Mouse (Mus musculus): ENCODE data around the gene Olfr1402. TPM values are rescaled to one million over a fixed set of nuclear protein-coding genes. Genes with fewer than 3 reads are reported as not detected.

Olfr1402 gene
- polyA plus RNA-seq (2015; fragmentation: Nextera tagmentation; extraction: Ambion mirVana), result not detected in 2 replicates

DNA sequence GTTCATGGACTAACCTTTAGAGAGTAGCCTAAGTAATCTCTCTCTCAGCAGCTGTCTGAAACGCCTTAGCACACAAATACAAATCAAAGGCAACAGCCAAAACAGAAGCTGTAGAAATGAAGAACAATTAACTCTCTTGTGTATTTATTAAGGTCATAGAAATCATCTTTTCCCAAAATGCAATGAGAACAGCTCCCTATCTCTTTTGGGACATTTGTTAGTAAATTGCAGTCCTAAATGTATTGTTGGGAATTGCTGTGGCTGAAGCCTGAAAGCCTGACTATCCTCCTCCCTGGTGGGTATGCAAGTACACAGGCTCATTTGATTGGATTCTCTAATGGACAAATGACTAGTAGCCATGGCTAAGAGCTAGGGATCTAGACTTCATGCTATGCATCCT, at the start of gene Olfr1402:
Gene Olfr1402 (minus strand): TSS at position 101 of the 400 bp plus-strand sequence.
- 68% methylated on average over 1 of the region's 1 CpGs for WGBS
- ATAC-seq (ENCODE audit: insufficient read depth, low FRiP score), result no peak
- H3K9me3 ChIP-seq (replicated peaks; ENCODE audit: control insufficient read depth, low read length), result no peaks in the 10 kb centered on the region
- H3K9ac ChIP-seq (ENCODE audit: low read length), result no peak within 1 kb of the TSS
- no peaks in the 10 kb centered on the region for H3K4me1 ChIP-seq (ENCODE audit: control insufficient read depth, insufficient read depth, low read length)
- no peak within 1 kb of the TSS for H3K4me3 ChIP-seq (replicated peaks; ENCODE audit: low read length)
- no peak within 1 kb of the TSS for H3K27ac ChIP-seq (ENCODE audit: low read length)
- H3K36me3 ChIP-seq (ENCODE audit: control insufficient read depth, insufficient read depth, low read length), result no peaks in the 10 kb centered on the region
- H3K4me2 ChIP-seq (ENCODE audit: low read depth, low read length), result no peak within 1 kb of the TSS
- no peaks in the 10 kb centered on the region for H3K27me3 ChIP-seq (ENCODE audit: control insufficient read depth, insufficient read depth, low read length)

DNA sequence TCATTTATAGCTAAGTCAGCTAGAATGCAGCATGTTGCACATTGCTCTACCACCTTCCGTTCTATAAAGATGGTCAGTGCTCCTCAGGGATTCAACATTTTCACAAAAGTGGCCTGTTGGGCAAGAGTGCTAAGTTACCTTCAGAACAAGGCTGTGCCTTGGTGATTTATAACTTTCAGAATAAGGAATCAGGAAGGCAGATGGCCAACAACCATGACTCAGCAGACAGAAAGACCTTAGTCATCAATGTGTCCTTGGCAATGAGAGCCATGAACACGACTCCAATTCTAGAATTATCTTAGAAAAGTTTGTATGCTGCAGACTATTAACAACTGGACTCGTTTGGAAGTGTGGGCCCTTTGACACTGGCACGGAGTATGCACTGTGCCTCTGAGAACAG, 33.5 kb upstream of the Olfr1402 start:
- 85% methylated on average over 4 of the region's 4 CpGs for WGBS
- Histone ChIP-seq H3K4me1 (ENCODE audit: control insufficient read depth, insufficient read depth, low read length) (no peaks in the 10 kb centered on the region), H3K36me3 (ENCODE audit: control insufficient read depth, insufficient read depth, low read length) (no peaks in the 10 kb centered on the region), H3K9me3 (replicated peaks; ENCODE audit: control insufficient read depth, low read length) (no peaks in the 10 kb centered on the region), H3K9ac (ENCODE audit: low read length) (no peak overlapping the region), H3K27me3 (ENCODE audit: control insufficient read depth, insufficient read depth, low read length) (no peaks in the 10 kb centered on the region), H3K4me2 (ENCODE audit: low read depth, low read length) (no peak overlapping the region), H3K4me3 (replicated peaks; ENCODE audit: low read length) (no peak overlapping the region), H3K27ac (ENCODE audit: low read length) (no peak overlapping the region)
- ATAC-seq (ENCODE audit: insufficient read depth, low FRiP score), result no peak

DNA sequence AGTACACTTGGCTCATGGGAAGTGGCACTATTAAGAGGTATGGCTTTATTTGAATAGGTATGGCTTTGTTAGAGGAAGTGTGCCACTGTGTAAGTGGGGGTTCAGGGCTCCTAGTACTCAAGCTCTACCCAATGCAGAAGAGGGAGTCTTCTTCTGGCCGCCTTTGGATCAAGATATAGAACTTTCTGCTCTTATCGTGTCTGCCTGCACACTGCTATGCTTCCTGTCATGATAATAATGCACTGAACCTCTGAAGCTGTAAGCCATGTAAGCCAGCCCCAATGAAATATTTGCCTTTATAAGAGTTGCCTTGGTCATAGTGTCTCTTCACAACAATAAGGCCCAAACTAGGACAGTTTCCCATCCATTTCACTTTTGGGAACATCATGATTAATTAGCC, 16.8 kb upstream of the Olfr1402 start:
- Histone ChIP-seq H3K9ac (ENCODE audit: low read length) (no peak overlapping the region), H3K4me2 (ENCODE audit: low read depth, low read length) (no peak overlapping the region), H3K27me3 (ENCODE audit: control insufficient read depth, insufficient read depth, low read length) (no peaks in the 10 kb centered on the region), H3K4me3 (replicated peaks; ENCODE audit: low read length) (no peak overlapping the region), H3K36me3 (ENCODE audit: control insufficient read depth, insufficient read depth, low read length) (no peaks in the 10 kb centered on the region), H3K4me1 (ENCODE audit: control insufficient read depth, insufficient read depth, low read length) (no peaks in the 10 kb centered on the region), H3K9me3 (replicated peaks; ENCODE audit: control insufficient read depth, low read length) (no peaks in the 10 kb centered on the region), H3K27ac (ENCODE audit: low read length) (no peak overlapping the region)
- WGBS, result 91% methylated on average over 2 of the region's 2 CpGs
- no peak for ATAC-seq (ENCODE audit: insufficient read depth, low FRiP score)

DNA sequence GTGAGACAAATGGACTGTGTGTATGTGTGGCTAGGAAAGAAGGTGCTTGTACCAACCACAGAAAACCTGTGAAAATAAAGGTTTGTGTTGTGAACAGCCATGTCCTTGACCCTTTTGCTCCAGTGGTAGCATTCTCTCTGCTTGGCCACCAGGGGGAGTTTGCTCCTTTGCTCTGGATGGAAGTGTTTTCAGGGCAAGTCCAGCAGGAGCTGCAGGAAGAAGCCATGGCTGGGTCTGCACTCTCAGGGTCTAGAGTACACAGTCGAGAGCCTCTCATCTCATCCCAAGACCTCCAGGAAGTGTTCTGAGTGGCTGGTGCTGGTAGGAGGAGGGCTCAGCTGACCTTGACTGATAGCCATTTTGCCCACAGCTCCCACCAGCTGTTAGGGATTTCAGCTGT, 27.5 kb downstream of the Olfr1402 start:
- Histone ChIP-seq H3K9ac (ENCODE audit: low read length) (no peak overlapping the region), H3K27me3 (ENCODE audit: control insufficient read depth, insufficient read depth, low read length) (no peaks in the 10 kb centered on the region), H3K4me2 (ENCODE audit: low read depth, low read length) (no peak overlapping the region), H3K4me3 (replicated peaks; ENCODE audit: low read length) (no peak overlapping the region), H3K27ac (ENCODE audit: low read length) (no peak overlapping the region), H3K36me3 (ENCODE audit: control insufficient read depth, insufficient read depth, low read length) (no peaks in the 10 kb centered on the region), H3K4me1 (ENCODE audit: control insufficient read depth, insufficient read depth, low read length) (no peaks in the 10 kb centered on the region), H3K9me3 (replicated peaks; ENCODE audit: control insufficient read depth, low read length) (no peaks in the 10 kb centered on the region)
- no peak for ATAC-seq (ENCODE audit: insufficient read depth, low FRiP score)
- 15% methylated on average over 1 of the region's 1 CpGs for WGBS

DNA sequence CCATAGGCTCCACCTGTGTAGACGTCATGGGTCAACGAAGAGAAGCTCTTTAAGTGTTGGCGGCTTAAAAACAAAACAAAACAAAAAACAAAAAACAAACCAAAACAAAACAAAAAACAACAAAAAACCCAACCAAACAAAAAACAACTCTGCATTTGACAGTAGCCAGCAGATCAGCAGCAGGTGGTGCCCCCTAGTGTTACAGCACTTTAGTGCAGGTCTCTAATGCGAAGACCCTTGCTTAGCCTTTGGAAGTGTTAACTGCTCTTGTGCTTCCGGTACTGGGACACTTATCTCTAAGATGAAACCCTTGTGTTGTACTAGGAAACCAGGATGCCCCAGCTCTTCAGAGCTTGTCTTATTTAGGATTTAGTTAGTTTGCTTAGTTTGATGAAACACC, 28.7 kb downstream of the Olfr1402 start:
- Histone ChIP-seq H3K4me1 (ENCODE audit: control insufficient read depth, insufficient read depth, low read length) (no peaks in the 10 kb centered on the region), H3K4me3 (replicated peaks; ENCODE audit: low read length) (no peak overlapping the region), H3K9ac (ENCODE audit: low read length) (no peak overlapping the region), H3K27ac (ENCODE audit: low read length) (no peak overlapping the region), H3K4me2 (ENCODE audit: low read depth, low read length) (no peak overlapping the region), H3K27me3 (ENCODE audit: control insufficient read depth, insufficient read depth, low read length) (no peaks in the 10 kb centered on the region), H3K9me3 (replicated peaks; ENCODE audit: control insufficient read depth, low read length) (no peaks in the 10 kb centered on the region), H3K36me3 (ENCODE audit: control insufficient read depth, insufficient read depth, low read length) (no peaks in the 10 kb centered on the region)
- 74% methylated on average over 5 of the region's 5 CpGs for WGBS
- no peak for ATAC-seq (ENCODE audit: insufficient read depth, low FRiP score)

DNA sequence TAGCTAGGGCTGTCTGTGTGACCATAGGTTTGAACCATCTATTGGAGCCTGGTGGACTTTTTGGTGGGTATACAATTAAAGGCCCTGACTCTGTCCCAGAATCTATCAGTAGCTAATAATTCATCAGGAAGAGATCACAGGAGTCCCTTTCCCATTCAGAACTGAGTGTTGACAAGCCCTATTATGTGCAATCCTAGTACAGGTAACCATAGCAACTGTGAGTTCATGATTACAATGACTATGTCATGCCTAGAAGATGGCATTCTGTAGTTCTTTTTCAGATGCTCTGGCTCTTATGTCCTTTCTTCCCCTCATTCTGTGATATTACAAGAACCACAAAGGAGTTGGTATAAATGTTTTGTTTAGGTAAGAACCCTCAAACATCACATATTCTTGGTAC, 51.4 kb downstream of the Olfr1402 start:
- H3K27me3 ChIP-seq (ENCODE audit: control insufficient read depth, insufficient read depth, low read length), result no peaks in the 10 kb centered on the region
- H3K4me1 ChIP-seq (ENCODE audit: control insufficient read depth, insufficient read depth, low read length), result no peaks in the 10 kb centered on the region
- no peak overlapping the region for H3K4me2 ChIP-seq (ENCODE audit: low read depth, low read length)
- H3K9ac ChIP-seq (ENCODE audit: low read length), result no peak overlapping the region
- no peaks in the 10 kb centered on the region for H3K36me3 ChIP-seq (ENCODE audit: control insufficient read depth, insufficient read depth, low read length)
- ATAC-seq (ENCODE audit: insufficient read depth, low FRiP score), result no peak
- H3K9me3 ChIP-seq (replicated peaks; ENCODE audit: control insufficient read depth, low read length), result no peaks in the 10 kb centered on the region
- no peak overlapping the region for H3K4me3 ChIP-seq (replicated peaks; ENCODE audit: low read length)
- no peak overlapping the region for H3K27ac ChIP-seq (ENCODE audit: low read length)

DNA sequence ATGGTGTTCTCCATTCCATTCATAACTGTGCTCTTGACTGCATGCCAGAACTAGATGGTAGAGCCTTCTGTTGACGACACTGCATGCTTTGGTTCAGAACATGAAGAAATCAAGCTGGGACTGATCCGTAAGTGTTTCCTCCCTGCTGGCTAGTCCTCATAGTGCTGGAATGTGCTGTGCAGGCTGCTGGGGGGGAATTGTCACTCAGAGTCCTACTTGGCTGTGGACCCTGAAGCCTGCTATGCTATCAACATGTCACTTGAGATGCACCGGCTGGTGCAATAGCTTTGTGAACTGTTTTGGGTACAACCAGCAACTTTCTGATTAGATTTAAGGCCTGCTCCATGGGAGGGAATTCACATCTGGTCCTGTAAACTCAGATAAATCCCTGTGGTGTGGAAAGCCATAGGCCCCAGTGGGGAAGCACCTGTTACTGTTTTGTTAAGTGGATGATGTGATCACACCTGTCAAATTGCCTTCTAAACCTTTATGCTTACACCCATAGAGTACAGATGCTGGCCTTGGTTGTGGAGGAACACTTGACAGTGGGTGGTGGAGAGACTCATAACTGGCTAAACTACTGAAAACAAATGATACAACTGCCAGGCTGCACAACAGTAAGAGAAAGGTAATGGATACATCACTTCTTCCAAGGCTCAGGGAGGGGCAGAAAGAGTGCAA, 58.3 kb downstream of the Olfr1402 start:
- peak; percentile 81 for ATAC-seq (ENCODE audit: insufficient read depth, low FRiP score)
- no peak overlapping the region for H3K9ac ChIP-seq (ENCODE audit: low read length)
- H3K27me3 ChIP-seq (ENCODE audit: control insufficient read depth, insufficient read depth, low read length), result no peaks in the 10 kb centered on the region
- no peaks in the 10 kb centered on the region for H3K9me3 ChIP-seq (replicated peaks; ENCODE audit: control insufficient read depth, low read length)
- peaks cover 9% of the 10 kb centered on the region for H3K4me1 ChIP-seq (ENCODE audit: control insufficient read depth, insufficient read depth, low read length)
- H3K27ac ChIP-seq (ENCODE audit: low read length), result no peak overlapping the region
- H3K36me3 ChIP-seq (ENCODE audit: control insufficient read depth, insufficient read depth, low read length), result no peaks in the 10 kb centered on the region
- H3K4me2 ChIP-seq (ENCODE audit: low read depth, low read length), result no peak overlapping the region
- H3K4me3 ChIP-seq (replicated peaks; ENCODE audit: low read length), result no peak overlapping the region
- whole genome bisulfite sequencing, result 44% methylated on average over 3 of the region's 3 CpGs

DNA sequence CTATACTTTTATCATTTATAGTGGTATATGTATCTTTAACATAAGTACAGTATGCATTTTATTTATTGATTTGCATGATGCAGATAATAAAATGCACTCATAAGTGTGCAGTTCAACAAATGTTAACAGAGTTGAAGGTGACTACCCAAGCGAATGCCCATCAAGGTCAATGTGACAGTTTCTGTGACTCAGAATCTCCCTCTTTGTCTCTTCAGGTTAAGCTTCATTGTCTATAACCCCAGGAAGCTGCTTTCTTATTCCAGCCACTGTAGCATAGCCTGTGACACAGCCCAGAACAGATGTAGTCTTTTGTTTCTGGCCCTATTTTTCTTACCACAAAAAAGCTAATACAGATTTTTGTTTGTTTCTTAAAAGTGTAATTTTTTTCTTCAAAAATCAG, 63.4 kb downstream of the Olfr1402 start:
- H3K27ac ChIP-seq (ENCODE audit: low read length), result no peak overlapping the region
- H3K27me3 ChIP-seq (ENCODE audit: control insufficient read depth, insufficient read depth, low read length), result no peaks in the 10 kb centered on the region
- H3K4me3 ChIP-seq (replicated peaks; ENCODE audit: low read length), result no peak overlapping the region
- no peak overlapping the region for H3K9ac ChIP-seq (ENCODE audit: low read length)
- 77% methylated on average over 1 of the region's 1 CpGs for WGBS
- no peaks in the 10 kb centered on the region for H3K36me3 ChIP-seq (ENCODE audit: control insufficient read depth, insufficient read depth, low read length)
- ATAC-seq (ENCODE audit: insufficient read depth, low FRiP score), result no peak
- no peak overlapping the region for H3K4me2 ChIP-seq (ENCODE audit: low read depth, low read length)
- H3K9me3 ChIP-seq (replicated peaks; ENCODE audit: control insufficient read depth, low read length), result no peaks in the 10 kb centered on the region
- H3K4me1 ChIP-seq (ENCODE audit: control insufficient read depth, insufficient read depth, low read length), result peaks cover 4% of the 10 kb centered on the region; the same call in 1 of the 2 replicates
